Mouse (Mus musculus): ENCODE measurements around the gene Cacna1b. TPM values are rescaled to one million over a fixed set of nuclear protein-coding genes. Genes with fewer than 3 reads are reported as not detected.

The Cacna1b gene
- polyA plus RNA-seq, 1 experiment from 2014 or later = 1.4 TPM

GRCm38 (mm10) chr2:24747878-24748277 lies 15.1 kb downstream of the Cacna1b start:
- Histone ChIP-seq H3K4me3 (ENCODE audit: low read length) (no peak overlapping the region), H3K4me2 (replicated peaks; ENCODE audit: low read depth, low read length) (no peak overlapping the region), H3K9me3 (ENCODE audit: control insufficient read depth, low read length) (no peaks in the 10 kb centered on the region), H3K9ac (ENCODE audit: low read depth, low read length) (no peak overlapping the region), H3K4me1 (ENCODE audit: control insufficient read depth, insufficient read depth, low read length) (no peaks in the 10 kb centered on the region), H3K36me3 (ENCODE audit: control insufficient read depth, insufficient read depth, low read length) (no peaks in the 10 kb centered on the region), H3K27me3 (ENCODE audit: control insufficient read depth, insufficient read depth, low read length) (no peaks in the 10 kb centered on the region), H3K27ac (ENCODE audit: low read depth, low read length) (no peak overlapping the region)
- ATAC-seq (ENCODE audit: low FRiP score, low TSS enrichment) = no peak
- WGBS = 67% methylated on average over 7 of the region's 7 CpGs

GRCm38 (mm10) chr2:24739701-24740100 lies 23.3 kb downstream of the Cacna1b start:
- H3K9ac ChIP-seq (ENCODE audit: low read depth, low read length) = no peak overlapping the region
- no peak overlapping the region for H3K4me3 ChIP-seq (ENCODE audit: low read length)
- ATAC-seq (ENCODE audit: low FRiP score, low TSS enrichment) = no peak
- no peaks in the 10 kb centered on the region for H3K9me3 ChIP-seq (ENCODE audit: control insufficient read depth, low read length)
- WGBS = 89% methylated on average over 5 of the region's 5 CpGs
- H3K4me1 ChIP-seq (ENCODE audit: control insufficient read depth, insufficient read depth, low read length) = no peaks in the 10 kb centered on the region
- no peaks in the 10 kb centered on the region for H3K27me3 ChIP-seq (ENCODE audit: control insufficient read depth, insufficient read depth, low read length)
- H3K36me3 ChIP-seq (ENCODE audit: control insufficient read depth, insufficient read depth, low read length) = no peaks in the 10 kb centered on the region
- no peak overlapping the region for H3K27ac ChIP-seq (ENCODE audit: low read depth, low read length)
- H3K4me2 ChIP-seq (replicated peaks; ENCODE audit: low read depth, low read length) = no peak overlapping the region

GRCm38 (mm10) chr2:24733157-24733556 lies 29.8 kb downstream of the Cacna1b start:
- 60% methylated on average over 4 of the region's 4 CpGs for WGBS
- ATAC-seq (ENCODE audit: low FRiP score, low TSS enrichment) = no peak
- H3K27me3 ChIP-seq (ENCODE audit: control insufficient read depth, insufficient read depth, low read length) = no peaks in the 10 kb centered on the region

GRCm38 (mm10) chr2:24725865-24726264 lies 37.1 kb downstream of the Cacna1b start:
- no peaks in the 10 kb centered on the region for H3K36me3 ChIP-seq (ENCODE audit: control insufficient read depth, insufficient read depth, low read length)
- ATAC-seq (ENCODE audit: low FRiP score, low TSS enrichment) = no peak
- no peak overlapping the region for H3K27ac ChIP-seq (ENCODE audit: low read depth, low read length)
- 90% methylated on average over 4 of the region's 4 CpGs for WGBS
- H3K4me3 ChIP-seq (ENCODE audit: low read length) = no peak overlapping the region
- H3K9me3 ChIP-seq (ENCODE audit: control insufficient read depth, low read length) = no peaks in the 10 kb centered on the region
- no peak overlapping the region for H3K9ac ChIP-seq (ENCODE audit: low read depth, low read length)
- H3K4me1 ChIP-seq (ENCODE audit: control insufficient read depth, insufficient read depth, low read length) = no peaks in the 10 kb centered on the region
- H3K4me2 ChIP-seq (replicated peaks; ENCODE audit: low read depth, low read length) = no peak overlapping the region
- H3K27me3 ChIP-seq (ENCODE audit: control insufficient read depth, insufficient read depth, low read length) = no peaks in the 10 kb centered on the region

More at GRCm38 (mm10) chr2:24733157-24733556, 29.8 kb downstream of the Cacna1b start:
- H3K36me3 ChIP-seq (ENCODE audit: control insufficient read depth, insufficient read depth, low read length) = no peaks in the 10 kb centered on the region
- H3K4me3 ChIP-seq (ENCODE audit: low read length) = no peak overlapping the region
- H3K4me2 ChIP-seq (replicated peaks; ENCODE audit: low read depth, low read length) = no peak overlapping the region
- H3K9ac ChIP-seq (ENCODE audit: low read depth, low read length) = no peak overlapping the region
- no peaks in the 10 kb centered on the region for H3K4me1 ChIP-seq (ENCODE audit: control insufficient read depth, insufficient read depth, low read length)
- H3K9me3 ChIP-seq (ENCODE audit: control insufficient read depth, low read length) = no peaks in the 10 kb centered on the region
- H3K27ac ChIP-seq (ENCODE audit: low read depth, low read length) = no peak overlapping the region

- H3K36me3 ChIP-seq (ENCODE audit: control insufficient read depth, insufficient read depth, low read length) = no peaks in the 10 kb centered on the region
- H3K27ac ChIP-seq (ENCODE audit: low read depth, low read length) = no peak overlapping the region
- no peaks in the 10 kb centered on the region for H3K4me1 ChIP-seq (ENCODE audit: control insufficient read depth, insufficient read depth, low read length)
- ATAC-seq (ENCODE audit: low FRiP score, low TSS enrichment) = no peak
- 94% methylated on average over 14 of the region's 14 CpGs for WGBS
- no peak overlapping the region for H3K4me3 ChIP-seq (ENCODE audit: low read length)
- no peak overlapping the region for H3K4me2 ChIP-seq (replicated peaks; ENCODE audit: low read depth, low read length)
- H3K9ac ChIP-seq (ENCODE audit: low read depth, low read length) = no peak overlapping the region
- H3K9me3 ChIP-seq (ENCODE audit: control insufficient read depth, low read length) = no peaks in the 10 kb centered on the region
- H3K27me3 ChIP-seq (ENCODE audit: control insufficient read depth, insufficient read depth, low read length) = no peaks in the 10 kb centered on the region
These were observed 43.1 kb downstream of the Cacna1b start for GRCm38 (mm10) chr2:24719645-24720379.

GRCm38 (mm10) chr2:24718906-24719305 lies 44.0 kb downstream of the Cacna1b start:
- Histone ChIP-seq H3K36me3 (ENCODE audit: control insufficient read depth, insufficient read depth, low read length) (no peaks in the 10 kb centered on the region), H3K27me3 (ENCODE audit: control insufficient read depth, insufficient read depth, low read length) (no peaks in the 10 kb centered on the region), H3K4me3 (ENCODE audit: low read length) (no peak overlapping the region), H3K4me2 (replicated peaks; ENCODE audit: low read depth, low read length) (no peak overlapping the region), H3K9ac (ENCODE audit: low read depth, low read length) (no peak overlapping the region), H3K4me1 (ENCODE audit: control insufficient read depth, insufficient read depth, low read length) (no peaks in the 10 kb centered on the region), H3K9me3 (ENCODE audit: control insufficient read depth, low read length) (no peaks in the 10 kb centered on the region), H3K27ac (ENCODE audit: low read depth, low read length) (no peak overlapping the region)
- WGBS = 85% methylated on average over 4 of the region's 4 CpGs
- no peak for ATAC-seq (ENCODE audit: low FRiP score, low TSS enrichment)

GRCm38 (mm10) chr2:24717963-24718362 lies 45.0 kb downstream of the Cacna1b start:
- Histone ChIP-seq H3K4me1 (ENCODE audit: control insufficient read depth, insufficient read depth, low read length) (no peaks in the 10 kb centered on the region), H3K4me3 (ENCODE audit: low read length) (no peak overlapping the region), H3K4me2 (replicated peaks; ENCODE audit: low read depth, low read length) (no peak overlapping the region), H3K36me3 (ENCODE audit: control insufficient read depth, insufficient read depth, low read length) (no peaks in the 10 kb centered on the region), H3K9me3 (ENCODE audit: control insufficient read depth, low read length) (no peaks in the 10 kb centered on the region), H3K27ac (ENCODE audit: low read depth, low read length) (no peak overlapping the region), H3K9ac (ENCODE audit: low read depth, low read length) (no peak overlapping the region), H3K27me3 (ENCODE audit: control insufficient read depth, insufficient read depth, low read length) (no peaks in the 10 kb centered on the region)
- WGBS = 85% methylated on average over 7 of the region's 7 CpGs
- ATAC-seq (ENCODE audit: low FRiP score, low TSS enrichment) = no peak

- Histone ChIP-seq H3K36me3 (ENCODE audit: control insufficient read depth, insufficient read depth, low read length) (no peaks in the 10 kb centered on the region), H3K27ac (ENCODE audit: low read depth, low read length) (no peak overlapping the region), H3K4me2 (replicated peaks; ENCODE audit: low read depth, low read length) (no peak overlapping the region), H3K4me3 (ENCODE audit: low read length) (no peak overlapping the region), H3K9ac (ENCODE audit: low read depth, low read length) (no peak overlapping the region), H3K27me3 (ENCODE audit: control insufficient read depth, insufficient read depth, low read length) (no peaks in the 10 kb centered on the region), H3K9me3 (ENCODE audit: control insufficient read depth, low read length) (no peaks in the 10 kb centered on the region), H3K4me1 (ENCODE audit: control insufficient read depth, insufficient read depth, low read length) (no peaks in the 10 kb centered on the region)
- ATAC-seq (ENCODE audit: low FRiP score, low TSS enrichment) = no peak
- 82% methylated on average over 4 of the region's 4 CpGs for WGBS
These were observed 45.5 kb downstream of the Cacna1b start for GRCm38 (mm10) chr2:24717461-24717860.

- ATAC-seq (ENCODE audit: low FRiP score, low TSS enrichment) = no peak
- 85% methylated on average over 10 of the region's 10 CpGs for WGBS
- Histone ChIP-seq H3K9me3 (ENCODE audit: control insufficient read depth, low read length) (no peaks in the 10 kb centered on the region; the same call in 1 of the 2 replicates), H3K27me3 (ENCODE audit: control insufficient read depth, insufficient read depth, low read length) (no peaks in the 10 kb centered on the region), H3K4me1 (ENCODE audit: control insufficient read depth, insufficient read depth, low read length) (no peaks in the 10 kb centered on the region), H3K9ac (ENCODE audit: low read depth, low read length) (no peak overlapping the region), H3K4me2 (replicated peaks; ENCODE audit: low read depth, low read length) (no peak overlapping the region), H3K27ac (ENCODE audit: low read depth, low read length) (no peak overlapping the region), H3K4me3 (ENCODE audit: low read length) (no peak overlapping the region), H3K36me3 (ENCODE audit: control insufficient read depth, insufficient read depth, low read length) (no peaks in the 10 kb centered on the region)
These were observed 57.0 kb downstream of the Cacna1b start for GRCm38 (mm10) chr2:24705929-24706328.

Measured in kidney, embryonic 14.5 days (tissue).